Mouse (Mus musculus) liver, adult 2 months (tissue): ENCODE data around the gene Ndufa3. TPM values are rescaled to one million over a fixed set of nuclear protein-coding genes. Genes with fewer than 3 reads are reported as not detected.
A peak's percentile ranks its signal among the peaks of the same experiment; 100 is the strongest.
"Not testable (repeated sequence)": the region's sequence is repeated elsewhere in the genome, so short reads cannot be mapped to it uniquely, and the experiment has no call there.

Experiments
- DNase-seq: peaks from one replicate; pipeline ENCODE4 v3.0.0-alpha.2; 2011; ENCODE audit warnings: low read depth, low spot score; ENCODE audit errors: extremely low read depth
- H3K27ac ChIP-seq: fragments of 200-500 bp; replicated peaks from 2 replicates; pipeline ENCODE4 v1.5.1; 2012; ENCODE audit warnings: low read depth, mild to moderate bottlenecking, control low read depth, inconsistent platforms, low read length; ENCODE audit not compliant: insufficient read depth
- H3K27me3 ChIP-seq: fragments of 200-500 bp; 2 replicates; pipeline ENCODE4 v1.6.1; 2012; ENCODE audit warnings: mild to moderate bottlenecking, moderate library complexity, low read length, inconsistent platforms; ENCODE audit not compliant: control insufficient read depth, insufficient read depth
- H3K36me3 ChIP-seq: fragments of 200-500 bp; 2 replicates; pipeline ENCODE4 v1.6.1; 2012; ENCODE audit warnings: low read length, inconsistent platforms; ENCODE audit not compliant: control insufficient read depth, insufficient read depth
- H3K4me1 ChIP-seq: fragments of 200-500 bp; 2 replicates; pipeline ENCODE4 v1.6.1; 2011; ENCODE audit warnings: low read length; ENCODE audit not compliant: control insufficient read depth, insufficient read depth
- H3K4me3 ChIP-seq: fragments of 200-500 bp; 2 replicates; pipeline ENCODE4 v1.5.1; 2011; ENCODE audit warnings: low read depth, mild to moderate bottlenecking, control low read depth, low read length, moderate library complexity; ENCODE audit not compliant: insufficient read depth
- H3K79me2 ChIP-seq: fragments of 200-500 bp; 2 replicates; pipeline ENCODE4 v1.6.1; 2012; ENCODE audit warnings: inconsistent platforms, mild to moderate bottlenecking, low read length, moderate library complexity; ENCODE audit not compliant: control insufficient read depth, insufficient read depth
- H3K9ac ChIP-seq: fragments of 200-500 bp; 2 replicates; pipeline ENCODE4 v1.6.1; 2012; ENCODE audit warnings: low read depth, mild to moderate bottlenecking, control low read depth, inconsistent platforms, low read length
- CTCF ChIP-seq: fragments of 200-500 bp; IDR thresholded peaks from 2 replicates; pipeline ENCODE4 v1.5.1; 2011; ENCODE audit warnings: low read depth, low read length, control low read depth
- POLR2A ChIP-seq: fragments of 200-500 bp; IDR thresholded peaks from 2 replicates; pipeline ENCODE4 v1.6.1; 2011; ENCODE audit warnings: low read length, control low read depth; ENCODE audit not compliant: insufficient read depth; ENCODE audit errors: extremely low read depth
- WGBS: fragments of 180-500 bp; shearing (Covaris S2); methylation state at CpG from one replicate; pipeline ENCODE4 v1.1.7; 2018; 5-methylcytosine and 5-hydroxymethylcytosine counted together
- polyA plus RNA-seq: library from polyadenylated mRNA; depleted of rRNA; stranded (reverse); fragments of >200 nt; gene quantifications from 2 replicates; pipeline ENCODE4 v1.2.3, GENCODE M21; 2012
- total RNA-seq: library from RNA; depleted of rRNA; stranded (reverse); fragments of >200 nt; gene quantifications from 2 replicates; pipeline ENCODE4 v1.2.3, GENCODE M21; 2014

Gene Ndufa3
- total and polyA plus RNA-seq, 2 experiments = 81.8 to 395 TPM

DNA sequence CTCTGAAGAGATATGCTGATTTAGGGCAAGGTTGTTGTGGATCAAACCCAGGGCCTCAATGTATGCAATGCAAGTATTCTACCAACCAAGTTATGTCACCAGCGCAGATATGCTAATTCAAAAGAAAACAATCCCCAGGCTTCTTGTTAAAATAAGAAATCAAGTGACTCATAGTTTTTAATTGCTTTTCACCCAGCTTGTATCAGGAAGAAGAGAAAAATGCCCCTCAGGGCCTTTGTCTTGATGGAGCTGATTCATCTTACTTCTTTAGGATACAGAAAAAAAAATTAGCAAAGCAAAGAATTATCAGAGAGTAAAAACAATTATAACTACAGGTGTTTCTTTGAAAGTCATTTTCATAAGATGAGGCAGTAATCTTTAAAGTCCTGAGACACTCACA is 29.9 kb upstream of the Ndufa3 start:
- Histone ChIP-seq H3K4me1 (no peaks in the 10 kb centered on the region), H3K79me2 (no peaks in the 10 kb centered on the region), H3K4me3 (no peak overlapping the region), H3K9ac (no peak overlapping the region), H3K27me3 (no peaks in the 10 kb centered on the region), H3K36me3 (no peaks in the 10 kb centered on the region), H3K27ac (no peak overlapping the region)
- TF ChIP-seq CTCF (no peak), POLR2A (no peak)
- no peak for DNase-seq
- 98% methylated on average over 1 of the region's 1 CpGs for WGBS

DNA sequence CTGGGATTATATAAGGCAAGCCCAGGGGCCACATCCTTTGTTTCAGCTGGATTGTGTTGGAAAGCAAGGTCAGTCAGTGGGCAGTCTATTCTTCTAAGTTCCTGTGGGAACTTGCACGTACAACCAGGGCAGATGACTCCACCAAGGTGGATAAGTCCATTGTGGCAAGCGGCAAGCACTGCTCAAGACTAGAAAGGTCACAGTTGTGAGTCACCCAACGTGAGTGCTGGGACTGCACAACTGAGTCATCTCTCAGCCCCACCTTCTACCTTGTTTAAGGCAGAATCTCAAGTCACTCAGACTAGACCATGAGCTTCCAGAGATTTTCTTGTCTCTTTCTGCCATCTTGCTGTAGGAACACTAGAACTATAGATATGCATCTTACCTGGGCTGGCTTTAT is 26.6 kb upstream of the Ndufa3 start:
- 80% methylated on average over 3 of the region's 3 CpGs for WGBS
- H3K9ac ChIP-seq = no peak overlapping the region
- no peak overlapping the region for H3K27ac ChIP-seq
- no peak overlapping the region for H3K4me3 ChIP-seq
- DNase-seq = no peak
- H3K36me3 ChIP-seq = no peaks in the 10 kb centered on the region
- TF ChIP-seq POLR2A = no peak
- TF ChIP-seq CTCF = no peak
- no peaks in the 10 kb centered on the region for H3K27me3 ChIP-seq
- H3K4me1 ChIP-seq = no peaks in the 10 kb centered on the region
- no peaks in the 10 kb centered on the region for H3K79me2 ChIP-seq

DNA sequence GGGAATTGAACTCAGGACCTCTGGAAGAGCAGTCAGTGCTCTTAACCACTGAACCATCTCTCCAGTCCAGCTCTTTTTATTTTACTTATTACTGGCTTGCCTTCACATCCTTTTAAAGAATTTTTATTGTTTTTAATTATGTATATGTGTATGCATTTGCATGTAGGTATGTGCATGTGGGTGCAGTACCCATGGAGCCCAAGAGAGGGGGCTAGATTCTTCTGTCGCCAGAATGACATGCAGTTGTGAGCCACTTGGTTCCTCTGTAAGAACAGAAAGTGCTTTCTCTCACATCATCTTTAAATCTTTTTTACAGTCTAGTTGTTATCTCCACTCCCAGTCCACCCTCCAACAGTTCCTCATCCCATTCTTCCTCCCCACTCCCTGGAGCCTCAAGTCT is 25.6 kb upstream of the Ndufa3 start:
- no peaks in the 10 kb centered on the region for H3K4me1 ChIP-seq
- H3K9ac ChIP-seq = no peak overlapping the region
- DNase-seq = no peak
- TF ChIP-seq CTCF (no peak), POLR2A (no peak)
- no peaks in the 10 kb centered on the region for H3K36me3 ChIP-seq
- H3K27ac ChIP-seq = no peak overlapping the region
- H3K4me3 ChIP-seq = no peak overlapping the region
- no peaks in the 10 kb centered on the region for H3K27me3 ChIP-seq
- H3K79me2 ChIP-seq = no peaks in the 10 kb centered on the region
- WGBS = 77% methylated on average over 1 of the region's 1 CpGs

DNA sequence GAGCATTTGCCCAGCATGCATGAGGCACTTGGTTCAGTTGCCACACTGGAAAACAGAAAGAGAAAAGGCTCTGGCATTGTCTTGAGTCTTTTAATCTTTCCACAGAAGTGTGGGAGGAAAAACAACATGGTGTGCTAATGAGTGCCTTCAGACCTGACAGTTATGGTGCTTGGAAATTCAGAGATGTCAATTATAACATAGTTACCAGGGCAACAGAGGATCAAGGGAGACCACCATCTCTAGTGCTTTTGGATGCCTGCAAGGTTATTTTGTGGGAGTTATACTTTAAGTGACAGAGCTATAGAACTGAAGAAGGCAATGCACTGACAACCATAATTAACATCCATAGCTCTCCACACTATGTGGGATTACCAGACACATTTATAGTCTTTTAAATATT is 23.3 kb upstream of the Ndufa3 start:
- no peaks in the 10 kb centered on the region for H3K36me3 ChIP-seq

DNA sequence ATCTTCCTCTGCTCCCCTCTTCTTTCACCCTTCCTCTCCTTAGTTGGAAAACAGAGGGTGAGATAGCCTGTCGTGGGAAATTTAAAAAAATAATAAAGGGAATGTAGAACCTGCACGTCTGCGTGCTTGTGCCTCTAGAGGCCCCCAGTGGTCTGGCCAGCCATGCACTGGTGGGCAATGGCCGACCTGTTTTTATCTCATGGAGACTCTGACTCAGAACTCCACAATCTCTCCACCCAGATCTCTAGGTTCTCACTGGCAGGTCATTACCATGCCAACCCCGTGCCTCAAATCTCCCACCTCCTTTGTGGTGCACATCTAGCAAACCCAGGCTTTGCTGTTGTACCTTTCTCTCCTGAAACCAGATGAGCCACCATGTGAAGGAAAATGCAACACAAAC is 22.5 kb upstream of the Ndufa3 start:
- Histone ChIP-seq H3K27me3 (no peaks in the 10 kb centered on the region), H3K9ac (no peak overlapping the region), H3K4me3 (no peak overlapping the region; the same call in 1 of the 2 replicates), H3K27ac (no peak overlapping the region), H3K79me2 (no peaks in the 10 kb centered on the region), H3K4me1 (no peaks in the 10 kb centered on the region), H3K36me3 (no peaks in the 10 kb centered on the region)
- DNase-seq = no peak
- WGBS = 18% methylated on average over 5 of the region's 5 CpGs
- no peak for TF ChIP-seq POLR2A
- no peak for TF ChIP-seq CTCF

More for the DNA sequence above, 23.3 kb upstream of the Ndufa3 start:
- Histone ChIP-seq H3K4me3 (no peak overlapping the region), H3K9ac (no peak overlapping the region), H3K4me1 (no peaks in the 10 kb centered on the region), H3K27me3 (no peaks in the 10 kb centered on the region), H3K79me2 (no peaks in the 10 kb centered on the region), H3K27ac (no peak overlapping the region)
- TF ChIP-seq CTCF (no peak), POLR2A (no peak)
- DNase-seq = no peak

DNA sequence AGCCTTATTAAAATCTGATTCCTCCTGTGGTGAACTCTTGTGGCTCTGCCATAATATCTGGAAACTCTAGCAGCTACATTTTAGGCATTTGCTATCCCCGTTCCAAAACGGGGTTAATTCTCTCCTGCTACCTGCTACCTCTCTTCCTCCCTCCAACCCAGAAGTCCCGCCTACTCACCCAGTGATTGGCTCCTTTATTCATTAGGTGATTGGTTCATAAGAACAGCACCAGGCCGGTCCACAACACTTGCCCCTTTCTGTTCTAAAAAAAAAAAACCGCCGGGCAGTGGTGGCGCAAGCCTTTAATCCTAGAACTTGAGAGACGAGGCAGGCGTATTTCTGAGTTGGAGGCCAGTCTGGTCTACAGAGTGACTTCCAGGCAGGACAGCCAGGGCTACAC is 22.0 kb upstream of the Ndufa3 start:
- H3K4me1 ChIP-seq = no peaks in the 10 kb centered on the region
- H3K27me3 ChIP-seq = no peaks in the 10 kb centered on the region
- peak; percentile 80 for DNase-seq
- H3K4me3 ChIP-seq = peak overlapping the region; percentile 25; the same call in 1 of the 2 replicates
- H3K9ac ChIP-seq = no peak overlapping the region
- 4% methylated on average over 9 of the region's 9 CpGs for WGBS
- no peaks in the 10 kb centered on the region for H3K79me2 ChIP-seq
- TF ChIP-seq POLR2A = no peak
- no peak for TF ChIP-seq CTCF
- H3K36me3 ChIP-seq = no peaks in the 10 kb centered on the region
- no peak overlapping the region for H3K27ac ChIP-seq

DNA sequence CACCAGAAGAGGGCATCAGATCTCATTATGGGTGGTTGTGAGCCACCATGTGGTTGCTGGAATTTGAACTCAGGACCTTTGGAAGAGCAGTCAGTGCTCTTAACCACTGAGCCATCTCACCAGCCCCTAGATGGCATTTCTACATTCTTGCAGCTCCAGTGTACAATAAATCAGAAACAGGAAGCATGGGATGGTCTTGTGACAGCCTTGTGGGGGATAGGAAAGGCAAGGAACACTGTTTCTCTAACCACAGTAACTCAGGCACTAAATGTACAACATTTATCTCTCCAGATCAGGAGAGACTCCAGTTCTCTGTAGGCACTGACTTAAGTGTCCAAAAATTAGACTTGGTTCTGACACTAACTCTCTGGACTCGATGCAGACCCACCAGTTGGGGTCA is 19.4 kb upstream of the Ndufa3 start:
- DNase-seq, H3K27ac ChIP-seq, H3K79me2 ChIP-seq, H3K27me3 ChIP-seq, H3K9ac ChIP-seq, H3K4me1 ChIP-seq, H3K36me3 ChIP-seq, H3K4me3 ChIP-seq: not testable (repeated sequence)
- WGBS = 61% methylated on average over 1 of the region's 1 CpGs
